Mouse (Mus musculus): ENCODE measurements around the gene Blzf1.

DNA sequence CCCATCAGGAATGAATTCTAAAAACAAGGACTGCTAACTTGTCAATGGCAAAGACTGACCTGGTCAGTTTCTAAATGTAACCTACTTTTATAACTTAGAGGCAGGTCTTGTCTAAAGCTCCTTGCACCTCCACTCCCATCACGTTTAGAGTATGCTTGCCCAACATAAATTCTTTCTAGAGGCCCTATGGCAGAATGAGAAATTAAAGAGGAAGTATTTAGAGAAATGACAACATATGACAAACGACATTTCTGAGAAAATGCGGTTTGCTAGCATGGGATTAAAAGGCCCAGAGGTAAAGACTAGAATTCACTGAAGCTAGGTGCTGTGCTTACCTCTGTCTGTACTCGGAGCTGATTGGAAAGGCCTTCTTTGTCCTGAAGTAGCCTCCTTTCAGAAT lies 5.3 kb downstream of the Blzf1 start:
- TF ChIP-seq CTCF (IDR thresholded peaks at IDR 0.05; ENCODE audit: low read depth) (no peak), EP300 (optimal IDR thresholded peaks at IDR 0.05) (no peak)

Data from stomach, postnatal 0 days (tissue).